Mouse (Mus musculus) T-helper 1 cell (primary cell): ENCODE data around the gene Zfr2.

Experiments
- in situ Hi-C: fragments of 300-600 bp; cut with MboI, MseI; formaldehyde crosslinking; loops from one replicate; pipeline ENCODE4 v1.15.1; 2025; ENCODE audit warnings: high pct_unique_total_duplicates

The Zfr2 gene

GRCm38 (mm10) chr10:81232580-81233225 is at the start of gene Zfr2:
TSS of gene Zfr2 (plus strand) at chr10:81233155.
- in situ Hi-C loops = loop anchor here (25.0 kb wide), 1 partner anchor 1405 kb away; the partner anchor contains the start of gene Tdg

- in situ Hi-C loops = no loop called here
Observed at GRCm38 (mm10) chr10:81183805-81184204, 49.1 kb upstream of the Zfr2 start, which contains the start of gene 4930442H23Rik. TSS of gene 4930442H23Rik (minus strand) at chr10:81183849.

- in situ Hi-C loops = no loop called here
Observed at GRCm38 (mm10) chr10:81184765-81185164, 48.2 kb upstream of the Zfr2 start.

- in situ Hi-C loops = no loop called here
Observed at GRCm38 (mm10) chr10:81187161-81187560, 45.8 kb upstream of the Zfr2 start.

GRCm38 (mm10) chr10:81189821-81190220 is 43.1 kb upstream of the Zfr2 start:
- in situ Hi-C loops = no loop called here

- in situ Hi-C loops = no loop called here
Observed at GRCm38 (mm10) chr10:81190236-81190911, 42.6 kb upstream of the Zfr2 start.

GRCm38 (mm10) chr10:81190912-81191321 is 42.0 kb upstream of the Zfr2 start:
- in situ Hi-C loops = no loop called here

GRCm38 (mm10) chr10:81191342-81191982 is 41.5 kb upstream of the Zfr2 start:
- in situ Hi-C loops = no loop called here

- in situ Hi-C loops = no loop called here
Observed at GRCm38 (mm10) chr10:81192270-81192967, 40.5 kb upstream of the Zfr2 start.

GRCm38 (mm10) chr10:81192968-81193501 is 39.9 kb upstream of the Zfr2 start:
- in situ Hi-C loops = no loop called here

- in situ Hi-C loops = no loop called here
Observed at GRCm38 (mm10) chr10:81193991-81194774, 38.8 kb upstream of the Zfr2 start.

GRCm38 (mm10) chr10:81195300-81195699 is 37.7 kb upstream of the Zfr2 start:
- in situ Hi-C loops = loop anchor here (5.0 kb wide), 1 partner anchor 42 kb away; no protein-coding TSS in a partner anchor

GRCm38 (mm10) chr10:81196470-81197065 is 36.4 kb upstream of the Zfr2 start:
- in situ Hi-C loops = loop anchor here (5.0 kb wide), 1 partner anchor 41 kb away; no protein-coding TSS in a partner anchor

GRCm38 (mm10) chr10:81197305-81197704 is 35.6 kb upstream of the Zfr2 start:
- in situ Hi-C loops = loop anchor here (5.0 kb wide), 1 partner anchor 40 kb away; no protein-coding TSS in a partner anchor

GRCm38 (mm10) chr10:81198230-81198629 is 34.7 kb upstream of the Zfr2 start:
- in situ Hi-C loops = loop anchor here (5.0 kb wide), 1 partner anchor 39 kb away; no protein-coding TSS in a partner anchor

- in situ Hi-C loops = loop anchor here (5.0 kb wide), 1 partner anchor 38 kb away; no protein-coding TSS in a partner anchor
Observed at GRCm38 (mm10) chr10:81198990-81199389, 34.0 kb upstream of the Zfr2 start.

- in situ Hi-C loops = loop anchor here (25.0 kb wide), 1 partner anchor 2012 kb away; no protein-coding TSS in a partner anchor
Observed at GRCm38 (mm10) chr10:81200141-81200540, 32.8 kb upstream of the Zfr2 start.

- in situ Hi-C loops = loop anchor here (25.0 kb wide), 1 partner anchor 2012 kb away; no protein-coding TSS in a partner anchor
Observed at GRCm38 (mm10) chr10:81200605-81201287, 32.2 kb upstream of the Zfr2 start.
